Mouse (Mus musculus) 3134 (cell line): ENCODE measurements around the gene Olfr60.

ENCODE experiments used
- DNase-seq: peaks from one replicate; pipeline ENCODE4 v3.0.0-alpha.2; 2011; ENCODE audit warnings: low spot score; ENCODE audit not compliant: insufficient read length; ENCODE audit errors: extremely low read depth

The Olfr60 gene

GRCm38 (mm10) chr7:140361571-140361970 is at the start of gene Olfr60:
Gene Olfr60 (minus strand): TSS chr7:140361671.
- DNase-seq, result no peak

- DNase-seq, result no peak
These were observed 41.3 kb upstream of the Olfr60 start, which contains the start of gene Olfr531 for GRCm38 (mm10) chr7:140402818-140403217. Gene Olfr531 (minus strand): TSS chr7:140402918.

DNA sequence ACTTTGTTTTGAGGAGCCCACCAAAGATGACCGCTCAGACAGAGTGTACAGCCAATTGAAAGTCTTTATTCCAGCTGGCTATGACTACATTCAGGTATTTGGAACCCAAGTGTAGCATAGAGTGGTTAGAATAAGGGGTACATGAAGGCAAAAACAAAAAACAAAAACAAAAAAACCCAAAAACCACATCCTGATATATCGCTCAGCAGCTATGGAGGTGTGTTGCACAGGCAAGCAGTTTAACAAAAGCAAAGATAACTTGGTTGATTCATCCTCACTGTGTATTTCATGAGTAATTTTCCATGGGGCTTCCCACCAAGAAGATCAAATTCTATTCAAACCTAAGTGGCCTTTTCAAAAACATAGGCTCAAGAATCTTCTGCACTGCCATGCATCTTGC is 15.4 kb upstream of the Olfr60 start:
- no peak for DNase-seq

DNA sequence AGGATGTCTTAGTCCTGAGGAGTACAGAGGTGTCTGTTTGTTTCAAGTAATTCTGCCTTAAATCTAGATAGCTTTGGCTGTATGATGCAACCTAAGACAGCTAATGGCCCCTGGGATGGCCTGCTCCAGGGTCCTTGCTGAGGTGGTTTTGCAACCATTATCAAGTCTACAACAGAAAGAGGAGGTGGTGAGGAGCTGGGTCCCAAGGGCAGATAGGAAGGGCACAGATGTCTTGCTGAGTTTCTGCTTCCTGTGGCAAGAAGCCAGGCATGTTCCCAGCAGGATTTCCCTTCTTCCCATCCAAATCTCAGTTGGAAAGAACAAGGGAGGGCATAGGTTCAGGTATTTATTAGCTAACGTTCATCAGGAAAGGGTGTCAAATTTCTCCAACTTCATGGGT is 14.8 kb upstream of the Olfr60 start, which contains the start of gene Olfr530:
TSS of gene Olfr530 (minus strand) at position 101 of the 400 bp plus-strand sequence.
- no peak for DNase-seq

- DNase-seq, result no peak
These were observed 12.8 kb upstream of the Olfr60 start for GRCm38 (mm10) chr7:140374300-140374699.

- no peak for DNase-seq
These were observed 27.8 kb downstream of the Olfr60 start, which contains the start of gene Olfr527 for GRCm38 (mm10) chr7:140333717-140334116. Gene Olfr527 (plus strand): TSS chr7:140334017.

GRCm38 (mm10) chr7:140329766-140330304 is 31.6 kb downstream of the Olfr60 start:
- no peak for DNase-seq

- DNase-seq, result no peak
These were observed 40.3 kb downstream of the Olfr60 start for GRCm38 (mm10) chr7:140321135-140321534.

GRCm38 (mm10) chr7:140320558-140320957 is 40.9 kb downstream of the Olfr60 start, which contains the start of gene Olfr525:
Gene Olfr525 (plus strand): TSS chr7:140320858.
- DNase-seq, result no peak

DNA sequence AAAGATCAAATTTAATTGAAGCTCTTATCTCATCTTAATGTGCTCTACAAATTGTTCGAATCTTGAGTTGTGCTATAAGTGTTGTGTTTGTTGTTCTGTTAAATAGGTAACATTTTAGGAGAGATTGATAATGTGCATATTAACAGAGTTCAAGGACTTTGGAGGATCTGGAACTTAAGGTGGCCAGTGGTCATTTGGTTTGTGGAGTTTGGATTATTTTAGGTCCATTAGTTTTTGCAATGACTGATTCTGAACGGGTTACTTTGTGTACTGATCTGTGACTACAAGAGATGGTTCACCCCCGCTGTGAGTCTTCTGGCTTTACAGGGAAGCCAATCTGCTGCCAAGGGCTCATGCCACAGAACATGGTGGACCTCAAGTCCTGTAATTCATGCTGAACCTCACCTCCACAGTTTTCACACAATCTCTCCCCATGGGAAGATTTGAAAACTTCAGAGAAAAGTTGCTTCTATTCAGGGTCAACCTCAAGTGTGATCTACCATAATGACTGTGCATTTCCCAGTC is 41.5 kb downstream of the Olfr60 start:
- no peak for DNase-seq

- no peak for DNase-seq
These were observed 62.1 kb downstream of the Olfr60 start for GRCm38 (mm10) chr7:140299416-140299815.

DNA sequence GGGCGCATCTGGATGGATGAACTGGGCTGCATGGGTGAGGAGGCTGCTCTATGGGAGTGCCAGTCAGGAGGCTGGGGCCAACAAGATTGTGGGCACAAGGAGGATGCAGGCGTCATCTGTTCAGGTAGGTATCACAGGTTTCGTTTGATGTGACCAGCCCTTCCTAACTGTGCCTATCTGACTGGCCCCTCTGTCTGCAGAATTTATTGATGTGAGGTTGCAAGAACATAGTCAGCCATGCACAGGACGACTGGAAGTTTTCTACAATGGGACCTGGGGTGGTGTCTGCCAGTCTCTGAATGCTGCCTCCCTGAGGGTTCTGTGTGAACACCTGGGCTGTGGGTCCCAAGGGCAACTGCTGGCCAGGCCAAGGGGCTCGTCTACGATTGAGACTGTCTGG is 64.6 kb downstream of the Olfr60 start:
- DNase-seq, result no peak

DNA sequence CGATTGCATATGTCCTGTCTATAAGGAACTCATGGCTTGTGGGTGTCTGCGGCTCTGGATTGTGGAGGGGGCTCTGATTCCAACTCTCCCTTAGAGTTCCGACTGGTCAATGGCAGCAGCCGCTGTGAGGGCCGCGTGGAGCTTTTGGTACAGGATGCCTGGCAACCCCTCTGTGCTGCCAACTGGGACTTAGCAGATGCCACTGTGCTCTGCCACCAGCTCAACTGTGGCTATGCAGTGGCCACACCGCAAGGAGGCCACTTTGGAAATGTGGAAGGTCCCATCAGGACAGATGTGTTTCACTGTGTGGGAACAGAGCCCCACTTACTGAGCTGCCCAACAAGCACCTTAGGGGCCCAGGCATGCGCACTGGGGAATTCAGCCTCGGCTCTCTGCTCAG is 65.7 kb downstream of the Olfr60 start:
- DNase-seq, result no peak
